8 mouse cellular contexts compared by ENCODE assay signal in the genomic region with DNA sequence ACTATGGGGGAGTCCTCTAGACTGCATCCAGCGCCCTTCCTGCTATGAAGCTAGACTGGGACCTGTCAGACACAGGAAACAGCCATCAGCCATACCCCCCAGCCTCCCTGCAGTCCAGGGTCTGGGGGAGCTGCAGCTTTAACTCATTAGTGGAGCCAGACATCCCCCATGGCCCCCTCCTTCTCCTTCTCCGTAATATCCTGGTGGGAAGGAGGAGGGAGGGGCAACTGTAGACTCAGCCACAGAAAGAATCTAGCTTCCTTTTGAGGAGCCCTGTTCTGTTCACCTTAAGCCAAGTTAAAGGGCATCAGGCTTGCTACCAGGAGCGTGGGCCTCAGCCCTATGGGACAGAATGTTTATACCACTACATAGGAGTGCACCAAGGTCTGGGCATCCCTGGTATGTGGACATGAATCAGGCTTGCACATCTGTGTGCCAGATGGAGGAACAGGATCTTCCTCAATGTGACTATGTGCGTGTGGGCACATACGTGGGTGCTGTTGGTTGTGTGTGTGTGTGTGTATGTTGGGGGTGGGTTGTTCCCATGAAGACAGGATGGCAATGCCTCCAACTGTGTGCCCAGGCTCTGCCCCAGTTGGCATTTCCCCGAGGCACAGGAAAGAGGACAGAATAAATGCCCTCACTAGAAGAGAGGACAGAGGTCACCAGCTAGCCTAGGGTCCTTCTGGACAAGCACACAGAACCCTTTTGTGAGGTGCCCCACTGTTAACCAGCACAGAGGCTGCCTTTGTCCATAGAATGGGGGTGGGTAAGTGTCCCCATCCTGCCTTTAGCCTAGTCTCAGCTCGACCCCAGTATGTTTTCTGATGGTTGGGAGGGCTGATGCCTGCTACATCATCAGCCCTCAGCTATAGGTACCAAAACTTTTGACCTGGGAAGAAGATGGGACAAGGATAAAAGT. TPM values are rescaled to one million over a fixed set of nuclear protein-coding genes. Genes with fewer than 3 reads are reported as not detected.
A peak's percentile ranks its signal among the peaks of the same experiment; 100 is the strongest.
DNase-seq lines count a peak whose midpoint lies in the region; ATAC-seq and TF ChIP-seq lines count a peak whose summit lies in the region.

No protein-coding gene starts in this region.

- peak overlapping the region; percentile 97 for H3K27ac ChIP-seq in heart, adult 2 months
- H3K27ac ChIP-seq in heart, embryonic 13.5 days (replicated peaks), result peak overlapping the region; percentile 100
- peak overlapping the region; percentile 4; the same call in 1 of the 2 replicates for H3K27ac ChIP-seq in midbrain, embryonic 11.5 days (ENCODE audit: low read depth, low read length)

- H3K27me3 ChIP-seq in heart, adult 2 months (ENCODE audit: control insufficient read depth, insufficient read depth, low read length), result no peaks in the 10 kb centered on the region
- no peaks in the 10 kb centered on the region for H3K27me3 ChIP-seq in heart, embryonic 13.5 days (replicated peaks)
- H3K27me3 ChIP-seq in midbrain, embryonic 11.5 days (ENCODE audit: control insufficient read depth, insufficient read depth, low read length), result peaks cover 10% of the 10 kb centered on the region

- H3K79me2 ChIP-seq in heart, adult 2 months (replicated peaks; ENCODE audit: control insufficient read depth, insufficient read depth, low read length), result no peaks in the 10 kb centered on the region

- peak in 1 of 2 experiments; percentile 35 for DNase-seq in heart, adult 2 months
- DNase-seq in heart, postnatal 25 days (ENCODE audit: low spot score), result no peak
- DNase-seq in brain, embryonic 14.5 days (ENCODE audit: low read depth), result peak; percentile 12
- peak; percentile 85 for DNase-seq in layer of hippocampus, adult 9-11 months
- DNase-seq in midbrain, embryonic 11.5 days (ENCODE audit: low spot score, missing footprints), result peak; percentile 81
- no peak for DNase-seq in frontal cortex, postnatal 14 days (ENCODE audit: low spot score in 2 of 2)
- no peak for DNase-seq in c-Kit-positive CD71-positive TER-119-positive erythroid progenitor cells, embryonic 14.5 days (ENCODE audit: low spot score)

- peak overlapping the region; percentile 91 for H3K4me2 ChIP-seq in heart, embryonic 13.5 days
- no peak overlapping the region for H3K4me2 ChIP-seq in midbrain, embryonic 11.5 days

- no peak for ATAC-seq in heart, embryonic 13.5 days (ENCODE audit: extremely low read depth, insufficient number of reproducible peaks, low FRiP score, low TSS enrichment)
- no peak for ATAC-seq in midbrain, embryonic 11.5 days (ENCODE audit: low FRiP score)

- H3K9me3 ChIP-seq in heart, embryonic 13.5 days, result no peaks in the 10 kb centered on the region
- H3K9me3 ChIP-seq in midbrain, embryonic 11.5 days (ENCODE audit: control insufficient read depth, low read length), result no peaks in the 10 kb centered on the region

- peak; percentile 82 for TF ChIP-seq POLR2A in heart, adult 2 months (IDR thresholded peaks at IDR 0.05; ENCODE audit: insufficient read depth, low read depth, low read length)
- no peak for TF ChIP-seq POLR2A in brain, embryonic 14.5 days (IDR thresholded peaks at IDR 0.05; ENCODE audit: borderline replicate concordance, extremely low read depth, insufficient read depth, insufficient read length, poor library complexity, severe bottlenecking)

- intact Hi-C loops in heart, adult 2 months (cut with DNase I), result no loop called here
- intact Hi-C loops in heart, postnatal 25 days (cut with DNase I), result no loop called here

- H3K9ac ChIP-seq in heart, adult 2 months (ENCODE audit: low read depth, low read length), result peak overlapping the region; percentile 53
- H3K9ac ChIP-seq in heart, embryonic 13.5 days, result peak overlapping the region; percentile 92
- no peak overlapping the region for H3K9ac ChIP-seq in midbrain, embryonic 11.5 days (ENCODE audit: low read length)

- no peak; the same call in 1 of the 2 replicates for TF ChIP-seq EP300 in heart, adult 2 months (IDR thresholded peaks at IDR 0.05; ENCODE audit: insufficient read depth, low read depth, low read length)

- peaks cover 24% of the 10 kb centered on the region for H3K4me1 ChIP-seq in heart, adult 2 months (ENCODE audit: control insufficient read depth, insufficient read depth, low read length)
- H3K4me1 ChIP-seq in heart, embryonic 13.5 days, result peaks cover 80% of the 10 kb centered on the region
- peaks cover 6% of the 10 kb centered on the region for H3K4me1 ChIP-seq in midbrain, embryonic 11.5 days (ENCODE audit: control insufficient read depth, insufficient read depth, low read length)

- WGBS in heart, adult 2 months, result 24% methylated on average over 7 of the region's 7 CpGs
- 33% methylated on average over 7 of the region's 7 CpGs for WGBS in heart, embryonic 13.5 days
- 69% methylated on average over 6 of the region's 7 CpGs for WGBS in midbrain, embryonic 11.5 days

- H3K36me3 ChIP-seq in heart, adult 2 months (ENCODE audit: control insufficient read depth, insufficient read depth, low read length), result no peaks in the 10 kb centered on the region; the same call in 1 of the 2 replicates
- peaks cover 47% of the 10 kb centered on the region for H3K36me3 ChIP-seq in heart, embryonic 13.5 days
- H3K36me3 ChIP-seq in midbrain, embryonic 11.5 days (ENCODE audit: control insufficient read depth, insufficient read depth, low read length), result no peaks in the 10 kb centered on the region

- H3K4me3 ChIP-seq in heart, adult 2 months, result peak overlapping the region; percentile 44
- peak overlapping the region; percentile 79 for H3K4me3 ChIP-seq in heart, embryonic 13.5 days
- H3K4me3 ChIP-seq in midbrain, embryonic 11.5 days (ENCODE audit: low read depth, low read length), result no peak overlapping the region

- no peak for TF ChIP-seq CTCF in heart, adult 2 months (IDR thresholded peaks at IDR 0.05)
- TF ChIP-seq CTCF in brain, embryonic 14.5 days (IDR thresholded peaks at IDR 0.05; ENCODE audit: borderline replicate concordance, extremely low read depth, insufficient read depth, insufficient read length), result no peak

RNA-seq across cellular contexts. Expression of a gene that starts 0.9 kb away (rescaled TPM):
- total RNA-seq in heart, adult 2 months (2021), result not detected
- 0.32 and 1.2 TPM in 2 replicates for polyA plus RNA-seq in heart, adult 2 months (2012; rRNA removed)
- total RNA-seq in heart, postnatal 25 days (2021), result under 1 TPM in 1 of 2 experiments, not detected in 1; 0.60 TPM
- 1.3 and 1.7 TPM in 2 replicates for polyA plus RNA-seq in brain, embryonic 14.5 days (2012; rRNA removed)
- 3.8 and 4.6 TPM in 2 replicates for polyA plus RNA-seq in heart, embryonic 13.5 days (2015; fragmentation: Nextera tagmentation; extraction: Ambion mirVana)
- polyA plus RNA-seq in midbrain, embryonic 11.5 days (2014; fragmentation: Nextera tagmentation; extraction: Ambion mirVana), result 0.74 and 1.2 TPM in 2 replicates

RNA-seq across cellular contexts. Expression of a gene that starts 3.7 kb away (rescaled TPM):
- total RNA-seq in heart, adult 2 months (2021), result 1 to 10 TPM; 4.8 to 8.3 TPM
- 12.6 and 15.7 TPM in 2 replicates for polyA plus RNA-seq in heart, adult 2 months (2012; rRNA removed)
- 10 to 100 TPM in 1 of 2 experiments, 1 to 10 TPM in 1; 9.9 to 11.1 TPM for total RNA-seq in heart, postnatal 25 days (2021)
- polyA plus RNA-seq in brain, embryonic 14.5 days (2012; rRNA removed), result 13.3 and 14.6 TPM in 2 replicates
- 50.6 and 52.7 TPM in 2 replicates for polyA plus RNA-seq in heart, embryonic 13.5 days (2015; fragmentation: Nextera tagmentation; extraction: Ambion mirVana)
- polyA plus RNA-seq in midbrain, embryonic 11.5 days (2014; fragmentation: Nextera tagmentation; extraction: Ambion mirVana), result 20.7 and 25.3 TPM in 2 replicates

RNA-seq across cellular contexts. Expression of a gene that starts 6.6 kb away (rescaled TPM):
- total RNA-seq in heart, adult 2 months (2021), result 10 to 100 TPM; 13.4 to 15.7 TPM
- 53.2 and 59.0 TPM in 2 replicates for polyA plus RNA-seq in heart, adult 2 months (2012; rRNA removed)
- 10 to 100 TPM; 12.0 to 14.9 TPM for total RNA-seq in heart, postnatal 25 days (2021)
- polyA plus RNA-seq in brain, embryonic 14.5 days (2012; rRNA removed), result 4.3 and 5.8 TPM in 2 replicates
- 31.7 and 35.0 TPM in 2 replicates for polyA plus RNA-seq in heart, embryonic 13.5 days (2015; fragmentation: Nextera tagmentation; extraction: Ambion mirVana)
- polyA plus RNA-seq in midbrain, embryonic 11.5 days (2014; fragmentation: Nextera tagmentation; extraction: Ambion mirVana), result 5.5 and 7.5 TPM in 2 replicates

RNA-seq across cellular contexts. Expression of a gene that starts 10.4 kb away (rescaled TPM):
- 1 to 10 TPM in 1 of 2 experiments, under 1 TPM in 1; 0.20 to 1.1 TPM for total RNA-seq in heart, adult 2 months (2021)
- 2.0 and 8.8 TPM in 2 replicates for polyA plus RNA-seq in heart, adult 2 months (2012; rRNA removed)
- 1 to 10 TPM in 1 of 2 experiments, under 1 TPM in 1; 0.87 to 1.0 TPM for total RNA-seq in heart, postnatal 25 days (2021)
- 6.1 and 6.7 TPM in 2 replicates for polyA plus RNA-seq in brain, embryonic 14.5 days (2012; rRNA removed)
- polyA plus RNA-seq in heart, embryonic 13.5 days (2015; fragmentation: Nextera tagmentation; extraction: Ambion mirVana), result 7.6 and 7.7 TPM in 2 replicates
- 2.2 and 3.3 TPM in 2 replicates for polyA plus RNA-seq in midbrain, embryonic 11.5 days (2014; fragmentation: Nextera tagmentation; extraction: Ambion mirVana)

RNA-seq across cellular contexts. Expression of a gene that starts 14.2 kb away (rescaled TPM):
- 1 to 10 TPM; 1.4 to 1.8 TPM for total RNA-seq in heart, adult 2 months (2021)
- polyA plus RNA-seq in heart, adult 2 months (2012; rRNA removed), result 2.3 and 3.0 TPM in 2 replicates
- 1 to 10 TPM; 1.1 to 1.4 TPM for total RNA-seq in heart, postnatal 25 days (2021)
- polyA plus RNA-seq in brain, embryonic 14.5 days (2012; rRNA removed), result 2.3 and 4.5 TPM in 2 replicates
- polyA plus RNA-seq in heart, embryonic 13.5 days (2015; fragmentation: Nextera tagmentation; extraction: Ambion mirVana), result 0.71 TPM in 1 of 2 replicates, not detected in the other
- 0.82 TPM in 1 of 2 replicates, not detected in the other for polyA plus RNA-seq in midbrain, embryonic 11.5 days (2014; fragmentation: Nextera tagmentation; extraction: Ambion mirVana)

Comparison
In these comparisons a context has a peak if more than half of its experiments do, and no peak if none do; other contexts are left out.
1. DNase-seq: peak in brain, embryonic 14.5 days (single experiment), layer of hippocampus, adult 9-11 months (single experiment) and midbrain, embryonic 11.5 days (single experiment); none in heart, postnatal 25 days (single experiment), frontal cortex, postnatal 14 days (0 of 2) and c-Kit-positive CD71-positive TER-119-positive erythroid progenitor cells, embryonic 14.5 days (single experiment).
2. H3K27ac ChIP-seq: peak in every context shown above with its lines; median percentile 100 in heart, embryonic 13.5 days; 97 in heart, adult 2 months; 4 in midbrain, embryonic 11.5 days.